Mouse (Mus musculus): ENCODE results near the gene Cox18. TPM values are rescaled to one million over a fixed set of nuclear protein-coding genes. Genes with fewer than 3 reads are reported as not detected.
"Not testable (repeated sequence)": the region's sequence is repeated elsewhere in the genome, so short reads cannot be mapped to it uniquely, and the experiment has no call there.

Gene Cox18
- 41.7 and 43.0 TPM in 2 replicates for polyA plus RNA-seq (2015; fragmentation: Nextera tagmentation; extraction: Ambion mirVana)

GRCm38 (mm10) chr5:90223534-90224381, at the start of gene Cox18:
Cox18 (minus strand) TSS chr5:90224001.
- Histone ChIP-seq H3K9me3 (replicated peaks) (no peaks in the 10 kb centered on the region), H3K36me3 (peaks cover 29% of the 10 kb centered on the region), H3K4me2 (peak within 1 kb of the TSS; percentile 62), H3K4me3 (replicated peaks) (peak within 1 kb of the TSS; percentile 95), H3K27ac (replicated peaks) (peak within 1 kb of the TSS; percentile 93), H3K27me3 (replicated peaks) (no peaks in the 10 kb centered on the region), H3K9ac (replicated peaks) (peak within 1 kb of the TSS; percentile 92), H3K4me1 (peaks cover 11% of the 10 kb centered on the region)
- peak; percentile 97 for ATAC-seq (ENCODE audit: low FRiP score)
- WGBS = under 1% methylated on average over 62 of the region's 62 CpGs

- H3K9me3 ChIP-seq (replicated peaks); ATAC-seq (ENCODE audit: low FRiP score); H3K27me3 ChIP-seq (replicated peaks); H3K4me2 ChIP-seq; H3K4me3 ChIP-seq (replicated peaks); H3K27ac ChIP-seq (replicated peaks); H3K4me1 ChIP-seq; H3K9ac ChIP-seq (replicated peaks): not testable (repeated sequence)
- 89% methylated on average over 2 of the region's 2 CpGs for WGBS
- H3K36me3 ChIP-seq = peaks cover 58% of the 10 kb centered on the region
These were observed 38.4 kb upstream of the Cox18 start for GRCm38 (mm10) chr5:90262230-90262629.

GRCm38 (mm10) chr5:90257023-90257422, 33.2 kb upstream of the Cox18 start:
- ATAC-seq (ENCODE audit: low FRiP score) = no peak
- whole genome bisulfite sequencing = 92% methylated on average over 3 of the region's 3 CpGs
- Histone ChIP-seq H3K9ac (replicated peaks) (no peak overlapping the region), H3K4me3 (replicated peaks) (no peak overlapping the region), H3K36me3 (peaks cover 78% of the 10 kb centered on the region), H3K9me3 (replicated peaks) (no peaks in the 10 kb centered on the region), H3K27ac (replicated peaks) (no peak overlapping the region), H3K4me2 (no peak overlapping the region), H3K27me3 (replicated peaks) (no peaks in the 10 kb centered on the region), H3K4me1 (no peaks in the 10 kb centered on the region)

GRCm38 (mm10) chr5:90247503-90247902, 23.7 kb upstream of the Cox18 start:
- no peaks in the 10 kb centered on the region for H3K4me1 ChIP-seq
- no peak overlapping the region for H3K9ac ChIP-seq (replicated peaks)
- H3K27ac ChIP-seq (replicated peaks) = no peak overlapping the region
- H3K9me3 ChIP-seq (replicated peaks) = no peaks in the 10 kb centered on the region
- peaks cover 75% of the 10 kb centered on the region for H3K36me3 ChIP-seq
- H3K4me2 ChIP-seq = no peak overlapping the region
- ATAC-seq (ENCODE audit: low FRiP score) = no peak
- H3K27me3 ChIP-seq (replicated peaks) = no peaks in the 10 kb centered on the region
- H3K4me3 ChIP-seq (replicated peaks) = no peak overlapping the region

- H3K27ac ChIP-seq (replicated peaks) = no peak overlapping the region
- H3K9ac ChIP-seq (replicated peaks) = no peak overlapping the region
- no peak overlapping the region for H3K4me3 ChIP-seq (replicated peaks)
- H3K27me3 ChIP-seq (replicated peaks) = no peaks in the 10 kb centered on the region
- 97% methylated on average over 2 of the region's 2 CpGs for WGBS
- peaks cover 74% of the 10 kb centered on the region for H3K36me3 ChIP-seq
- no peaks in the 10 kb centered on the region for H3K4me1 ChIP-seq
- H3K4me2 ChIP-seq = no peak overlapping the region
- H3K9me3 ChIP-seq (replicated peaks) = no peaks in the 10 kb centered on the region
- ATAC-seq (ENCODE audit: low FRiP score) = no peak
These were observed 23.2 kb upstream of the Cox18 start for GRCm38 (mm10) chr5:90246987-90247386.

- no peak overlapping the region for H3K9ac ChIP-seq (replicated peaks)
These were observed 22.8 kb upstream of the Cox18 start for GRCm38 (mm10) chr5:90246567-90246966.

GRCm38 (mm10) chr5:90245416-90245815, 21.6 kb upstream of the Cox18 start:
- Histone ChIP-seq H3K9ac (replicated peaks) (no peak overlapping the region), H3K36me3 (peaks cover 64% of the 10 kb centered on the region), H3K4me1 (no peaks in the 10 kb centered on the region), H3K4me3 (replicated peaks) (no peak overlapping the region), H3K9me3 (replicated peaks) (no peaks in the 10 kb centered on the region), H3K27ac (replicated peaks) (no peak overlapping the region), H3K27me3 (replicated peaks) (no peaks in the 10 kb centered on the region), H3K4me2 (no peak overlapping the region)
- WGBS = 73% methylated on average over 4 of the region's 4 CpGs
- ATAC-seq (ENCODE audit: low FRiP score) = no peak

More at GRCm38 (mm10) chr5:90246567-90246966, 22.8 kb upstream of the Cox18 start:
- peaks cover 73% of the 10 kb centered on the region for H3K36me3 ChIP-seq
- no peak overlapping the region for H3K4me3 ChIP-seq (replicated peaks)
- no peaks in the 10 kb centered on the region for H3K9me3 ChIP-seq (replicated peaks)
- no peaks in the 10 kb centered on the region for H3K27me3 ChIP-seq (replicated peaks)
- ATAC-seq (ENCODE audit: low FRiP score) = no peak
- H3K4me2 ChIP-seq = no peak overlapping the region
- WGBS = 93% methylated on average over 4 of the region's 4 CpGs
- no peak overlapping the region for H3K27ac ChIP-seq (replicated peaks)
- H3K4me1 ChIP-seq = no peaks in the 10 kb centered on the region

GRCm38 (mm10) chr5:90235217-90235616, 11.4 kb upstream of the Cox18 start:
- WGBS = 97% methylated on average over 8 of the region's 8 CpGs
- H3K36me3 ChIP-seq = peaks cover 74% of the 10 kb centered on the region

GRCm38 (mm10) chr5:90233305-90233704, 9.5 kb upstream of the Cox18 start:
- no peak overlapping the region for H3K4me3 ChIP-seq (replicated peaks)
- WGBS = 98% methylated on average over 4 of the region's 4 CpGs
- H3K9ac ChIP-seq (replicated peaks) = no peak overlapping the region
- no peaks in the 10 kb centered on the region for H3K4me1 ChIP-seq
- H3K27me3 ChIP-seq (replicated peaks) = no peaks in the 10 kb centered on the region
- no peak for ATAC-seq (ENCODE audit: low FRiP score)
- peaks cover 77% of the 10 kb centered on the region for H3K36me3 ChIP-seq
- no peaks in the 10 kb centered on the region for H3K9me3 ChIP-seq (replicated peaks)
- no peak overlapping the region for H3K4me2 ChIP-seq
- H3K27ac ChIP-seq (replicated peaks) = no peak overlapping the region

More at GRCm38 (mm10) chr5:90235217-90235616, 11.4 kb upstream of the Cox18 start:
- Histone ChIP-seq H3K4me1 (no peaks in the 10 kb centered on the region), H3K9ac (replicated peaks) (no peak overlapping the region), H3K4me3 (replicated peaks) (no peak overlapping the region), H3K27me3 (replicated peaks) (no peaks in the 10 kb centered on the region), H3K4me2 (no peak overlapping the region), H3K9me3 (replicated peaks) (no peaks in the 10 kb centered on the region), H3K27ac (replicated peaks) (no peak overlapping the region)
- ATAC-seq (ENCODE audit: low FRiP score) = no peak

GRCm38 (mm10) chr5:90229760-90230159, 6.0 kb upstream of the Cox18 start:
- H3K4me3 ChIP-seq (replicated peaks) = no peak overlapping the region
- no peak overlapping the region for H3K9ac ChIP-seq (replicated peaks)
- H3K4me2 ChIP-seq = no peak overlapping the region
- no peaks in the 10 kb centered on the region for H3K27me3 ChIP-seq (replicated peaks)
- no peaks in the 10 kb centered on the region for H3K9me3 ChIP-seq (replicated peaks)
- no peak for ATAC-seq (ENCODE audit: low FRiP score)
- H3K36me3 ChIP-seq = peaks cover 57% of the 10 kb centered on the region
- H3K4me1 ChIP-seq = no peaks in the 10 kb centered on the region
- no peak overlapping the region for H3K27ac ChIP-seq (replicated peaks)
- 85% methylated on average over 2 of the region's 2 CpGs for WGBS

- Histone ChIP-seq H3K27me3 (replicated peaks) (no peaks in the 10 kb centered on the region), H3K4me3 (replicated peaks) (no peak overlapping the region), H3K4me1 (peaks cover 11% of the 10 kb centered on the region), H3K4me2 (no peak overlapping the region), H3K36me3 (peaks cover 41% of the 10 kb centered on the region), H3K9me3 (replicated peaks) (no peaks in the 10 kb centered on the region), H3K9ac (replicated peaks) (no peak overlapping the region), H3K27ac (replicated peaks) (no peak overlapping the region)
- 95% methylated on average over 3 of the region's 3 CpGs for WGBS
- ATAC-seq (ENCODE audit: low FRiP score) = no peak
These were observed 2.9 kb upstream of the Cox18 start for GRCm38 (mm10) chr5:90226696-90227095.

- H3K9me3 ChIP-seq (replicated peaks) = no peaks in the 10 kb centered on the region
- no peaks in the 10 kb centered on the region for H3K27me3 ChIP-seq (replicated peaks)
- no peak overlapping the region for H3K27ac ChIP-seq (replicated peaks)
- no peak overlapping the region for H3K9ac ChIP-seq (replicated peaks)
- WGBS = 84% methylated on average over 5 of the region's 5 CpGs
- peaks cover 11% of the 10 kb centered on the region for H3K4me1 ChIP-seq
- no peak for ATAC-seq (ENCODE audit: low FRiP score)
- no peak overlapping the region for H3K4me3 ChIP-seq (replicated peaks)
- peaks cover 29% of the 10 kb centered on the region for H3K36me3 ChIP-seq
- peak overlapping the region; percentile 62; the same call in 1 of the 2 replicates for H3K4me2 ChIP-seq
These were observed 929 bp upstream of the Cox18 start for GRCm38 (mm10) chr5:90224730-90225129.

All from neural tube, embryonic 15.5 days (tissue).